Comparison of ENCODE assay signal across 12 mouse cellular contexts in genomic region chr13:90643109-90643508, GRCm38 (mm10).
DNase-seq lines count a peak whose midpoint lies in the region; ATAC-seq and TF ChIP-seq lines count a peak whose summit lies in the region.
"Had no signal": no experiment of that assay in that cellular context is flagged by ENCODE, and none has a peak within 500 bp of the region (broad histone marks: within the 10 kb centered on the region; RNA-seq: fewer than 3 reads in every experiment).

No protein-coding gene starts in this region.

- H3K9me3 ChIP-seq in lung, postnatal 0 days (ENCODE audit: low read length), result no peaks in the 10 kb centered on the region
- H3K9me3 ChIP-seq in forebrain, embryonic 13.5 days (replicated peaks), result no peaks in the 10 kb centered on the region

- TF ChIP-seq EP300 in lung, postnatal 0 days (IDR thresholded peaks at IDR 0.05), result no peak

- 36% methylated on average over 4 of the region's 4 CpGs for WGBS in lung, postnatal 0 days
- WGBS in forebrain, embryonic 13.5 days, result 4% methylated on average over 4 of the region's 4 CpGs

- peak; percentile 9 for DNase-seq in lung, postnatal 0 days (ENCODE audit: low spot score)
- no peak for DNase-seq in lung, adult 18-20 months
- DNase-seq in layer of hippocampus, adult 9-11 months, result peak; percentile 13
- peak; percentile 58 for DNase-seq in retina, postnatal 1 day
- DNase-seq in kidney, postnatal 25 days, result no peak
- no peak for DNase-seq in left cerebral cortex, adult 2 months (ENCODE audit: extremely low spot score in 1 of 2, low spot score in 2 of 2)
- no peak for DNase-seq in ovary, adult 18-20 months (ENCODE audit: low spot score)
- DNase-seq: gastrocnemius, postnatal 25 days; thymus, adult 18-20 months had no signal

- H3K9ac ChIP-seq in lung, postnatal 0 days (replicated peaks; ENCODE audit: low read depth), result no peak overlapping the region
- no peak overlapping the region for H3K9ac ChIP-seq in forebrain, embryonic 13.5 days
- H3K9ac ChIP-seq: liver, embryonic 14.5 days had no signal

- ATAC-seq in lung, postnatal 0 days, result no peak
- peak; percentile 86 for ATAC-seq in forebrain, embryonic 13.5 days
- ATAC-seq: CD4-positive, CD25-positive, alpha-beta regulatory T cell, adult 4 months had no signal

- H3K27me3 ChIP-seq in lung, postnatal 0 days (replicated peaks; ENCODE audit: insufficient read depth, low read length), result no peaks in the 10 kb centered on the region
- no peaks in the 10 kb centered on the region for H3K27me3 ChIP-seq in forebrain, embryonic 13.5 days

- H3K4me3 ChIP-seq in lung, postnatal 0 days (ENCODE audit: low read depth, low read length), result no peak overlapping the region
- H3K4me3 ChIP-seq in forebrain, embryonic 13.5 days, result no peak overlapping the region
- H3K4me3 ChIP-seq in left cerebral cortex, adult 2 months, result no peak overlapping the region

- no peak overlapping the region for H3K4me2 ChIP-seq in lung, postnatal 0 days (replicated peaks; ENCODE audit: low read depth, low read length)
- no peak overlapping the region for H3K4me2 ChIP-seq in forebrain, embryonic 13.5 days

- no peak for TF ChIP-seq CTCF in lung, postnatal 0 days (IDR thresholded peaks at IDR 0.05)
- no peak for TF ChIP-seq CTCF in left cerebral cortex, adult 2 months (IDR thresholded peaks at IDR 0.05)

- no peaks in the 10 kb centered on the region for H3K4me1 ChIP-seq in lung, postnatal 0 days (ENCODE audit: insufficient read depth, low read depth, low read length)
- peaks cover 27% of the 10 kb centered on the region for H3K4me1 ChIP-seq in forebrain, embryonic 13.5 days

- no peaks in the 10 kb centered on the region for H3K36me3 ChIP-seq in lung, postnatal 0 days (ENCODE audit: insufficient read depth, low read length)
- H3K36me3 ChIP-seq in forebrain, embryonic 13.5 days (ENCODE audit: poor library complexity, severe bottlenecking), result no peaks in the 10 kb centered on the region

- intact Hi-C loops in left cerebral cortex, adult 2 months (cut with DNase I), result no loop called here

- no peak overlapping the region for H3K27ac ChIP-seq in lung, postnatal 0 days (ENCODE audit: low read length)
- peak overlapping the region; percentile 52; the same call in 1 of the 2 replicates for H3K27ac ChIP-seq in forebrain, embryonic 13.5 days
- no peak overlapping the region for H3K27ac ChIP-seq in left cerebral cortex, adult 2 months
- H3K27ac ChIP-seq: liver, embryonic 14.5 days had no signal

Comparison
In these comparisons a context has a peak if more than half of its experiments do, and no peak if none do; other contexts are left out.
1. DNase-seq: peak in lung, postnatal 0 days (single experiment), layer of hippocampus, adult 9-11 months (single experiment) and retina, postnatal 1 day (single experiment); none in lung, adult 18-20 months (0 of 2), kidney, postnatal 25 days (0 of 2), left cerebral cortex, adult 2 months (0 of 2) and ovary, adult 18-20 months (single experiment).